Mouse (Mus musculus) MEL (cell line): ENCODE results near the gene Hic1. TPM values are rescaled to one million over a fixed set of nuclear protein-coding genes. Genes with fewer than 3 reads are reported as not detected.

Experiments
- DNase-seq: peaks from one replicate; pipeline ENCODE4 v3.0.0; 2011; ENCODE audit warnings: low read depth, low spot score
- H3K27ac ChIP-seq: 2 replicates; pipeline ENCODE4 v1.5.1; 2012; ENCODE audit warnings: low read depth, mild to moderate bottlenecking, control low read depth, low read length, moderate library complexity; ENCODE audit not compliant: control insufficient read depth
- H3K27me3 ChIP-seq, 2 experiments: fragments of 150-350 bp in 1 of 2; sonication (generic) in 1 of 2; 2 replicates each; pipeline ENCODE4 v1.6.1; 2012; ENCODE audit warnings: low read length in 2 of 2, mild to moderate bottlenecking in 2 of 2, improper control_type of control experiment in 1 of 2, moderate library complexity in 1 of 2; ENCODE audit not compliant: insufficient read depth in 2 of 2, control insufficient read depth in 1 of 2
- H3K36me3 ChIP-seq, 2 experiments: 2 replicates each; pipeline ENCODE4 v1.6.1; 2012 to 2014; ENCODE audit warnings: low read length in 2 of 2, improper control_type of control experiment in 1 of 2, inconsistent platforms in 1 of 2, mild to moderate bottlenecking in 1 of 2; ENCODE audit not compliant: insufficient read depth in 2 of 2, control insufficient read depth in 1 of 2
- H3K4me1 ChIP-seq, 2 experiments: fragments of 150-350 bp in 1 of 2; sonication (generic) in 1 of 2; 2 replicates each; pipeline ENCODE4 v1.6.1; 2012; ENCODE audit warnings: low read length in 2 of 2, improper control_type of control experiment in 1 of 2, mild to moderate bottlenecking in 1 of 2; ENCODE audit not compliant: insufficient read depth in 2 of 2, control insufficient read depth in 1 of 2
- H3K4me3 ChIP-seq, 2 experiments: fragments of 150-350 bp in 1 of 2; sonication (generic) in 1 of 2; 2 replicates each; pipeline ENCODE4 v1.5.1; 2012; ENCODE audit warnings: low read depth in 2 of 2, low read length in 2 of 2, mild to moderate bottlenecking in 2 of 2, moderate library complexity in 2 of 2, control low read depth in 1 of 2, improper control_type of control experiment in 1 of 2; ENCODE audit not compliant: control insufficient read depth in 1 of 2, insufficient read depth in 1 of 2
- H3K79me2 ChIP-seq: 2 replicates; pipeline ENCODE4 v1.6.1; 2012; ENCODE audit warnings: mild to moderate bottlenecking, low read length, moderate library complexity; ENCODE audit not compliant: control insufficient read depth, poor library complexity, insufficient read depth
- H3K9ac ChIP-seq: 2 replicates; pipeline ENCODE4 v1.6.1; 2012; ENCODE audit warnings: low read depth, mild to moderate bottlenecking, control low read depth, low read length, moderate library complexity; ENCODE audit not compliant: control insufficient read depth, poor library complexity, severe bottlenecking
- H3K9me3 ChIP-seq: fragments of 150-350 bp; sonication (generic); replicated peaks from 2 replicates; pipeline ENCODE4 v1.6.1; 2012; ENCODE audit warnings: mild to moderate bottlenecking, low read length, improper control_type of control experiment, moderate library complexity; ENCODE audit not compliant: insufficient read depth
- CTCF ChIP-seq, 3 experiments: IDR thresholded peaks in 2 of 3; conservative IDR thresholded peaks in 1 of 3; 2 replicates each; pipeline ENCODE4 v1.5.1; 2011 to 2012; ENCODE audit warnings: low read length in 3 of 3, low read depth in 2 of 3, mild to moderate bottlenecking in 2 of 3, improper control_type of control experiment in 1 of 3, inconsistent platforms in 1 of 3, mixed read lengths in 1 of 3, moderate library complexity in 1 of 3; ENCODE audit not compliant: control insufficient read depth in 1 of 3, insufficient read depth in 1 of 3, poor library complexity in 1 of 3, severe bottlenecking in 1 of 3
- E2F4 ChIP-seq: IDR thresholded peaks from 2 replicates; pipeline ENCODE4 v1.6.1; 2011; ENCODE audit warnings: low read depth, low read length, improper control_type of control experiment, borderline replicate concordance
- ELF1 ChIP-seq: IDR thresholded peaks from 2 replicates; pipeline ENCODE4 v1.6.1; 2014; ENCODE audit warnings: low read depth, mild to moderate bottlenecking, inconsistent platforms, low read length, improper control_type of control experiment, moderate library complexity
- EP300 ChIP-seq, 2 experiments: IDR thresholded peaks; 2 replicates each; pipeline ENCODE4 v1.6.1; 2011; ENCODE audit warnings: improper control_type of control experiment in 2 of 2, low read length in 2 of 2, low read depth in 1 of 2, mild to moderate bottlenecking in 1 of 2
- MAFK ChIP-seq: IDR thresholded peaks from 2 replicates; pipeline ENCODE4 v1.6.1; 2011; ENCODE audit warnings: low read depth, mild to moderate bottlenecking, low read length, improper control_type of control experiment, borderline replicate concordance
- MAX ChIP-seq: IDR thresholded peaks from 2 replicates; pipeline ENCODE4 v1.6.1; 2011; ENCODE audit warnings: low read length, improper control_type of control experiment
- MEF2A ChIP-seq: IDR thresholded peaks from 2 replicates; pipeline ENCODE4 v1.6.1; 2014; ENCODE audit warnings: low read depth, mild to moderate bottlenecking, inconsistent platforms, low read length, improper control_type of control experiment; ENCODE audit not compliant: poor library complexity, insufficient replicate concordance, severe bottlenecking; ENCODE audit errors: extremely low read depth
- MXI1 ChIP-seq: IDR thresholded peaks from 2 replicates; pipeline ENCODE4 v1.6.1; 2011; ENCODE audit warnings: mild to moderate bottlenecking, low read depth, low read length, improper control_type of control experiment
- MYC ChIP-seq: IDR thresholded peaks from 2 replicates; pipeline ENCODE4 v1.6.1; 2011; ENCODE audit warnings: low read depth, mild to moderate bottlenecking, low read length, improper control_type of control experiment, moderate library complexity
- NELFE ChIP-seq: IDR thresholded peaks from 2 replicates; pipeline ENCODE4 v1.6.1; 2011; ENCODE audit warnings: low read depth, low read length, improper control_type of control experiment
- POLR2A ChIP-seq, 2 experiments: IDR thresholded peaks; 2 replicates each; pipeline ENCODE4 v1.6.1; 2011 to 2012; ENCODE audit warnings: low read length in 2 of 2, mild to moderate bottlenecking in 2 of 2, control low read depth in 1 of 2, improper control_type of control experiment in 1 of 2, low read depth in 1 of 2, moderate library complexity in 1 of 2; ENCODE audit not compliant: control insufficient read depth in 1 of 2, insufficient read depth in 1 of 2, poor library complexity in 1 of 2
- POLR2AphosphoS2 ChIP-seq: IDR thresholded peaks from 2 replicates; pipeline ENCODE4 v1.6.1; 2011; ENCODE audit warnings: low read length, improper control_type of control experiment
- RAD21 ChIP-seq: IDR thresholded peaks from 2 replicates; pipeline ENCODE4 v1.6.1; 2011; ENCODE audit warnings: mild to moderate bottlenecking, low read depth, low read length, improper control_type of control experiment
- USF1 ChIP-seq: IDR thresholded peaks from 2 replicates; pipeline ENCODE4 v1.6.1; 2014; ENCODE audit warnings: low read depth, mild to moderate bottlenecking, inconsistent platforms, low read length, improper control_type of control experiment, moderate library complexity
- polyA plus RNA-seq, 2 experiments: library from polyadenylated mRNA; stranded (reverse) in 1 of 2; unstranded in 1 of 2; fragments of >175 nt in 1 of 2; fragments of >200 nt in 1 of 2; gene quantifications; 2 replicates each; pipeline versions ENCODE4 v1.2.1 to v1.2.4; 2012; ENCODE audit warnings: low replicate concordance in 2 of 2, low read depth in 1 of 2; ENCODE audit not compliant: insufficient read length in 2 of 2, insufficient read depth in 1 of 2, missing spikeins in 1 of 2
- total RNA-seq: library from RNA; depleted of rRNA; stranded (reverse); fragments of 300-350 nt; gene quantifications from 2 replicates; pipeline ENCODE4 v1.2.3, GENCODE M21; 2012

Gene Hic1
- total and polyA plus RNA-seq, 3 experiments: 18.2 to 18.8 TPM; not detected in 1

DNA sequence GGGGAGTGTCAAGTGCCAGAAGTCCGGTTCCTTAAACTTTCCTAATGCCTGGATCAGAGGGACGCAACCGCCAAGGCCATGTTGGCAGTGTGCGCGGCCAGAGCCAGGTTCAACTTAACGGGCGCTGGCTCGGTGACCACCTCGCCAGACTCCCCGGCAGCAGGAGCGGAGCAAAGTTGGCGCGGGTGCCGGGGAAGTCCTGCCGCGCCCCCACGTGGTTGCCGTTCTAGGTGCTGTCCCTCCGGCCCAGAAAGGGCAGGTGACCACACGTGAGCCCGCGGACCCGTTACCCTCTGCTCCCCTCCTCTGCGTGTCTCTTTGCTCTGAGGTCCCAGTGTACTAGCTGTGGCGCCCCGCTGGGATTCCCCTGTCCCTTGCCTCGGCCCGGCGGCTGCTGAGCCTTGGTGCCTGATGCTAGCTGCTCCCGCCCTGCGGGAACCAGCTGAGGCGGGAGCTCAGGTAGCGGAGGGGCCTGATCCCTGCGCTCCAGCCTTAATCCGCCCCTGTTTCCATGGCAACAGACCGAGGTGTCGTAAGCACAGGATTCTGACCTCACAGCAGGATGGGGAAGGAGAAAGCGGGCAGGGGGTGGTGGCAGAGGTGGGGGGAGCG lies 25.6 kb upstream of the Hic1 start:
- peak; percentile 48 for DNase-seq
- Histone ChIP-seq H3K27ac (no peak overlapping the region), H3K27me3 (peaks cover 2 to 15% of the 10 kb centered on the region in 2 experiments; a peak in 2 of 4 replicates), H3K4me3 (peak overlapping the region; percentile 68 to 80), H3K79me2 (peaks cover 3% of the 10 kb centered on the region), H3K9ac (peak overlapping the region; percentile 69), H3K4me1 (peaks cover 2 to 14% of the 10 kb centered on the region in 2 experiments; a peak in 3 of 4 replicates), H3K36me3 (peaks cover 0 to 3% of the 10 kb centered on the region in 2 experiments; a peak in 1 of 4 replicates), H3K9me3 (no peaks in the 10 kb centered on the region)
- TF ChIP-seq POLR2AphosphoS2 (no peak), EP300 (IDR thresholded peaks at IDR 0.05; ENCODE audit: low read depth in 1 of 2, low read length in 2 of 2) (no peak), CTCF (IDR thresholded peaks at IDR 0.05 in 2 of 3, conservative IDR thresholded peaks at IDR 0.05 in 1 of 3; ENCODE audit: control insufficient read depth in 1 of 3, insufficient read depth in 1 of 3, low read depth in 2 of 3, low read length in 3 of 3, poor library complexity in 1 of 3, severe bottlenecking in 1 of 3) (peak in 2 of 3 experiments; percentile 26 to 48; a peak in 4 of 6 replicates), ELF1 (no peak), POLR2A (IDR thresholded peaks at IDR 0.05; ENCODE audit: control insufficient read depth in 1 of 2, insufficient read depth in 1 of 2, low read depth in 1 of 2, low read length in 2 of 2, poor library complexity in 1 of 2) (no peak), MAX (0 out of 2 replicates have a peak, but pooled peaks have one; percentile 34), RAD21 (no peak; the same call in 1 of the 2 replicates), E2F4 (no peak), MEF2A (no peak), USF1 (peak; percentile 37; the same call in 1 of the 2 replicates), MAFK (no peak)

DNA sequence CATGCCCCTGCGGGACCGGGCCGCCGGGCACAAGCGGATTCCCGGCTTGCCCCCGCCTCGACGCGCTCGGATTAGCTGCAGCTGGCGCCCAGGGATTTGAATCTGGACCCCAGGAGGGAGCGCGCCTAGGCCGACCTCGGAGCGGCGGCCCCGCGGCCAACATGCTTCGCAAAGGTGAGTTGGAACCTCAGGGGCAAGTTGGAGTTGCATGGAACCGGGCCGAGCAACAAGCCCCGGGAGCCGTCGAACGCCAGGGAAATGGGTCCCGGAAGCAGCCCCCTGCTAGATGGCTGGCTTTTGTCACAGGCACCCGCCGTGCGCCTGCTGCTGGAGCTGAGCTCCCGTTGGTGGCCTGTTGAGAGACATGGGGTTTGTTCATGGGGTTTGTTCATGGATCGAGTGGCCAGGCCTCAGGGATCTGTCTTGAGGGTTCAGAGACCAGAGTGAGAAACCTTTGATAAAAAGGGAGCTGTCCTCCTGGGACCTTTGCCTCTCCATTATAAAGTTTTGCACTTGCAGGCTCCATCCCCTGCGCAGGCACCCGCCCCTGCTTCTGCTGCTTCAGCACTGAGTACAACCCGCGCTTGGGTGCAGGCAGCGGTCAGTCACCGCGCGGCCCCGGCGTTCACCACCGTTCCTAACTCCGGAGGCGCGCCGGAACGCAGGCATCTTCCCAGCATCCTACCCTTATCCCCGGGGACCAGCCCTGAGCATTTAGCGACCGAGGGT lies 25.0 kb upstream of the Hic1 start:
- Histone ChIP-seq H3K36me3 (peaks cover 0 to 3% of the 10 kb centered on the region in 2 experiments; a peak in 1 of 4 replicates), H3K79me2 (peaks cover 9% of the 10 kb centered on the region), H3K9me3 (no peaks in the 10 kb centered on the region), H3K4me3 (peak overlapping the region; percentile 68 to 80), H3K27me3 (peaks cover 2 to 15% of the 10 kb centered on the region in 2 experiments; a peak in 2 of 4 replicates), H3K27ac (no peak overlapping the region), H3K9ac (peak overlapping the region; percentile 69), H3K4me1 (peaks cover 2 to 14% of the 10 kb centered on the region in 2 experiments; a peak in 3 of 4 replicates)
- DNase-seq: peak; percentile 57
- no peak for TF ChIP-seq MYC
- 0 out of 6 replicates have a peak, but pooled peaks of 1 of the 3 experiments have one; percentile 1 for TF ChIP-seq CTCF (IDR thresholded peaks at IDR 0.05 in 2 of 3, conservative IDR thresholded peaks at IDR 0.05 in 1 of 3; ENCODE audit: control insufficient read depth in 1 of 3, insufficient read depth in 1 of 3, low read depth in 2 of 3, low read length in 3 of 3, poor library complexity in 1 of 3, severe bottlenecking in 1 of 3)
- 0 out of 2 replicates have a peak, but pooled peaks have one; percentile 10 for TF ChIP-seq NELFE
- 0 out of 2 replicates have a peak, but pooled peaks have one; percentile 13 for TF ChIP-seq MXI1
